Mouse (Mus musculus) kidney, adult 18-20 months (tissue): ENCODE measurements around the gene Ftl1.

ENCODE experiments used
- DNase-seq: peaks from one replicate; pipeline ENCODE4 v3.0.0; 2021

Gene Ftl1

GRCm38 (mm10) chr7:45447325-45447990, 12.2 kb downstream of the Ftl1 start:
- no peak for DNase-seq

- DNase-seq = no peak
Measured at GRCm38 (mm10) chr7:45446589-45446988, 13.1 kb downstream of the Ftl1 start.

GRCm38 (mm10) chr7:45443526-45444420, 15.9 kb downstream of the Ftl1 start:
- DNase-seq = no peak

DNA sequence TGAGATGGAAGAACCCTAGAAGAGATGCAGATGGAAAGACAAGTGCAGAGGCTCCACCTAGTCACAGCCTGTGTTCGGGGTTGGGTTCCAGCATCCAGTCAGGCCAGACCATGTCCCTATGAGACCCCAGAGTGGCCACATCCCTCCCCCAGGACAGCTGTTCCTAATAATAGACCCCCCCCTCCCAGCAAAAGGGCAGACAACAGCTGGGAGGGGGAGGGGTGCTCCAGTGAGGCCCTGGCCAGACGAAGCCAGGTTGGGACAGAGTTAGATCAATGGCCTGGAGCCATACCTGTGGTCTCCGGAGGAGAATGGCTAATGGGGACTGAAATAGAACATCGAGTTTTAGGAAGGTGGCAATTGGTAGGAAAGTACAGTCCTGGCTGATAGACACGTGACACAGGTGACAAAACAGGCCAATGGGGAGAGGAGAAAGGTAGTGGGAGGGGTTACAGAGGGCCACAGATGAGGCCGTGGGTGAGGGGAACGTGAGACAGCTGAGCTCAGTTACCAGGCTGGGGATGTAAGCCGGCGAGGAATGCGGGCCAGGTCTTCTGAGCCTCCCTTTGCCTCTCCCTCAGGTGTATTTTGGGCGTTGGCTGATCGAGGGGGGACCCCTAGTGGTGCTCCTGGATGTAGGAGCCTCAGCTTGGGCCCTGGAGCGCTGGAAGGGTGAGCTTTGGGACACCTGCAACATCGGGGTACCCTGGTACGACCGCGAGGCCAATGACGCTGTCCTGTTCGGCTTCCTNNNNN, 22.0 kb downstream of the Ftl1 start, which contains the start of gene Ruvbl2:
Gene Ruvbl2 (minus strand): TSS at position 576 of the 756 bp plus-strand sequence.
- peak; percentile 44 for DNase-seq

- DNase-seq = no peak
Measured at GRCm38 (mm10) chr7:45437046-45437445, 22.6 kb downstream of the Ftl1 start.

GRCm38 (mm10) chr7:45436444-45436843, 23.2 kb downstream of the Ftl1 start:
- no peak for DNase-seq

- DNase-seq = no peak
Measured at GRCm38 (mm10) chr7:45435038-45435437, 24.6 kb downstream of the Ftl1 start.

GRCm38 (mm10) chr7:45434203-45435015, 25.3 kb downstream of the Ftl1 start, which contains the start of gene Gys1:
Gene Gys1 (plus strand): TSS chr7:45434844.
- DNase-seq = peak; percentile 100

GRCm38 (mm10) chr7:45433835-45434202, 25.9 kb downstream of the Ftl1 start:
- DNase-seq = no peak

DNA sequence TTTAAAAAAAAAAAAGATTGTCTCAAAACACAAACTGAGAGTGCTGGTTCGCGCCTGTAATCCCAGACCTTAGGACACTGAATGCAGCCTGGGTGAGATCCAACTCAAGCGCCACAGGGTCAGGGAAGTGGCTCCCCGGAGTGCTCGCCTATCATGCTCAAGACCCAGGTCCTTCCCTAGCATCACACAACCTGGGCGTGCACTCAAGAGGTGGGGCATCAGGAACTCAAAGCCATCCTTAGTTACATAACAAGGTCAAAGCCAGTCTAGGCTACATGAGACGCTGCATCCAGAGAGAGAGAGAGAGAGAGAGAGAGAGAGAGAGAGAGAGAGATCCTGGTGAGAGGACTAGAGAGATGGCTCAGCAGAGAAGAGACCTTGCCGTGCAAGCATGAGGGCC, 33.1 kb downstream of the Ftl1 start:
- no peak for DNase-seq

- no peak for DNase-seq
Measured at GRCm38 (mm10) chr7:45421194-45421593, 38.5 kb downstream of the Ftl1 start.

DNA sequence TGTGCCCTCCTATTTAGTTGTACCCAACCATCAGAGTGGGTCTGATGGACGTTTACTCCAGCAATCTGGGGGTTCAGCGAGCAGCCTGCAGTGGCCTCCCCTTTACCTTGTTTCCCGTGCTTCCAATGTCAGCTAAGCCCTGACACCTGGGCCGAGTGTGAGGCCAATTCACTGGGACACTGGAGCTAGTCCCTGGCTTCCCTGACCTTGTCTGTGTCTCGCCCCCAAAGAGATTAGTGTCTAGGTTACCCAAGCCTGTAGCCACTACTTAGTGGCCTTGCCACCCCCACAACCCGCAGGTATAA, 39.1 kb downstream of the Ftl1 start, which contains the start of gene Lhb:
Gene Lhb (plus strand): TSS at position 206 of the 305 bp plus-strand sequence.
- no peak for DNase-seq

- DNase-seq = no peak
Measured at GRCm38 (mm10) chr7:45419859-45420614, 39.6 kb downstream of the Ftl1 start.

DNA sequence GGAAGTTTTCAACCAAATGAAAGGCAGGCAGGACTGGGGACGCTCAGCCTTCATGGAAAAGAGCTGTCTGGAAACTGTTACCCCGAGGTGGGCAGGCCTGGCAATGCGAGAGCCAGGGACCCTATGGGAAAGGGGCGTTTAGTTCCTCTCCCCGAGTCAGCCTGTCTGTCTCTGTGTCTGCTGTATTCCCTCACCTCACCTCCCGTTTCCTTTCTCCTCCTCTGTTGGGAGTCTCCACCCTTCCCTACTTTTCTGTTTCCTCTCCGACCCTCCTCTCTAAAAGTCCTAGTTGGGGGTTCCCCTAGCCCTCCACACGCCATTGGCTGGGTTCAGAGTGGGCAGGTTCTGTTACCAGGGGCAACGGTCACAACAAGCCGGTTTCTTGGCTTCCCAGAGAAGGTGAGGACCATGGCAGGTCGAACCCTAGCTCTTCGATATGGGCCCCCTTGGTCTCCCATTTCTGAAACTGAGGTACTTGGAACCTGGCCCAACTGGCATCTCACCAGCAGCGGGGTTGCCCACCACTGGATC, 41.7 kb downstream of the Ftl1 start:
- no peak for DNase-seq

DNA sequence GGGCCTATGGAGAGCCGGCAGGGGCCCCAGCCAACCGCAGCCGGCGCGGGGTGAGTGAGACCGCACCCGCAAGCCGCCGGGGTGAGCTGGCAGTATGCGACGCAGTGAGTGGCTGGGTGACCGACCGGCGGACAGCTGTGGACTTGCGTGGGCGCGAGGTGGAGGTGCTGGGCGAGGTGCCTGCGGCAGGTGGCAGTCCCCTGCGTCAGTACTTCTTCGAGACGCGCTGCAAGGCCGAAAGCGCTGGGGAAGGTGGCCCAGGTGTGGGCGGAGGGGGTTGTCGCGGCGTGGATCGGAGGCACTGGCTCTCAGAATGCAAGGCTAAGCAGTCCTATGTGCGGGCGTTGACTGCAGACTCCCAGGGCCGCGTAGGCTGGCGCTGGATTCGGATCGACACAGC, 44.0 kb downstream of the Ftl1 start:
- no peak for DNase-seq

DNA sequence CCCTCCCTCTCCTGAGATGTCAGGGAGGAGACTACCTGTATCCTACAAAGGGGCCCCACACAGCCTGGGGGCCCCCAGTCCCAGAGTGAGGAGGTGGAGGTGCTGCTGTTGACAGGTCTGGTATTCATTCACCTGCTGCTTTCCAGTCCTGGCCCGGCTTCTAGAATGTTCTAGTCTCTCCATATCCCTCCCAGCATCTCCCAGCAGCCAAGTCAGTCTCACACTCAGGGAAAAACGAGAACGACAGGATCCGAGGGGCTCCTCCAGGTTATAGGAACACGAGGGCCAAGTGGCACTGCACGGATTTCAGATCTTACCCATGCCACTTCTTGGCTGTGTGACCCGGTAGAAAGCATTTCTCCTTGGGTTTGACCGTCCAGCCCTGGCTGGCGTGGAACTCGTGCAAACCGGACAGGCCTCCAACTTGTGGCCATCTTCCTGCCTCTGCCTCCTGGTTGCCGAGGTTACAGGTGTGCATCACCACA, 44.9 kb downstream of the Ftl1 start:
- no peak for DNase-seq

DNA sequence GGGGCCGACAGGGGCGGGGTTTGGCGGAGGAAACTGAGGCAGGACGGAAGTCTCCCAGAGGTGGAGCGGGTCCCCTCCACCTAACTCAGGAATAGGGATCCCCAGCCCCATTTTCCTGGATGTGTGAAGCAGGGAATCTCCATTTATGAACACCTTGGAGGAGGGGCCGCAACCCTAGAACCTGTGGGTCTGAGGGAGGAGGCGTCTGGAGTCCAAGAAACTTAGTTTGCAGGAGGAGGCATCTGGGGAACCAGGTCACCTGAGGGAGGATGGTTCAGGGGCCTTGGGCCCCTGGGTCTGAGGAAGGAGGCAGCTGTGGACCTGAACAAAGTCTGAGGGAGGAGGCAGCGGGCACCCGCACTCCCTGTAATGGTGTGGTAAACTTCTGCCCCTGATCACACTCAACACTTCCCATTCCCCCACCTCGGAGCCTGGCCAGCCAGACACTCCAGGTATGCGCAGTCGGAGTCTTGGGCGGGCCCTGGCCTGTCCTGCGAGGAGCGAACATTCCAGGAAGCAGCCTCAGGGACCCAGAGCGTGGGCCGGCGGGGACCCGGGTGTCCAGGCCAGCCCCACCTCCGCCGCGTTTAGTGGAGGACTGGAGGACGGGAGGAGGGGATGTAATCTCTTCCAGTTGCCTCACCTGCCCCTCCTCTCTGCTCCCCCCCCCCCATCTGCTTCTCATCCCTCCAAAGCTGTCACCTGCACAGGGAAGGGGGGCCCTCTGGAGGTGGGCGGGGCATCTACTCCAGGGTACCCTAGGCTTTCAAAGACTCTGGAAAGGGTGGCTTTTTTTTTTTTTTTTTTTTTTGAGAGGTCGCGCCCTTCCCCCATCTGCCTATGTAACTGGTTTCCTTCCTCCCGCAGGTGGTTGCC, 45.6 kb downstream of the Ftl1 start:
- DNase-seq = peak; percentile 54

DNA sequence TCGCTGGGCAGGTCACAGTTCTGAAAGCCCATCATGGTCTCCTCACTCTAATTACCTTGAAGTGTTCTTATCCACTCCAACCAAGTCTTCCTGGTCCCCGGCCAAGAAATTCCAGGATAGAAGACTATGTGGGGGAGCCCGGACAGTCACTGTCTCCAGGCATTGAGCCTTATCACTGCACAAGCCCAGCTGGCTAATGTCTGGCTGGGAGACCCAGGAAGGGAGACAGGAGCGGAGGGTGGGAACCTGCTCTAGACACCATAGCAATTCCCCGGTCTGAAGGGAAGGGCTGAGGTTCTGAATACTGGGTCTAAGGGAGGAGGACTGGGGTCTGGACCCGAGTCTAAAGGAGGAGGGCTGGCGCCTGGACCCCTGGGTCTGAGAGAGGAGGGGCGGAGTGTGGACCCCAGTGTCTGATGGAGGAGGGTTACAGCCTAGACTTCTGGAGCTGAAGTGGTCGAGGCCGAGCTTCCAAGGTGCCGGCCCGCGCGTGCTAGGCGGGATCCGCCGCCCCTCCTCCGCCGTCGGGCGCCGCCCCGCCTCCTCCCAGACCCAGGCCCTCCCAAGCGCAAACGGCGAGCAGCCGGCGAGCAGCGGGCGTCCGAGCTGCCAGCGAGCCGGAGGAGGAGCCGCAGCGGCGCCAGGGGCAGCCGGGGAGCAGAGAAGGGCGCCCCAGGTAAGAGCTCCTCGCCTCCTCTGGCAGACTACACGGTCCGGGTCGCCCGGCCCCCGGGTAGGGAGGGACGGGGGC, 46.4 kb downstream of the Ftl1 start, which contains the start of gene Ntf5:
Gene Ntf5 (plus strand): TSS at position 583 of the 751 bp plus-strand sequence.
- no peak for DNase-seq

- DNase-seq = no peak
Measured at GRCm38 (mm10) chr7:45412421-45412820, 47.3 kb downstream of the Ftl1 start.
